Comparison of ENCODE assay signal across 8 mouse cellular contexts in genomic region chr6:58906852-58907261, GRCm38 (mm10). TPM values are rescaled to one million over a fixed set of nuclear protein-coding genes. Genes with fewer than 3 reads are reported as not detected.
DNase-seq lines count a peak whose midpoint lies in the region; ATAC-seq and TF ChIP-seq lines count a peak whose summit lies in the region.

Gene Nap1l5 (minus strand): TSS chr6:58907076.

- H3K4me1 ChIP-seq in kidney, postnatal 0 days (replicated peaks; ENCODE audit: insufficient read depth, low read length), result no peaks in the 10 kb centered on the region
- no peaks in the 10 kb centered on the region for H3K4me1 ChIP-seq in liver, embryonic 13.5 days (replicated peaks)
- H3K4me1 ChIP-seq in neural tube, embryonic 15.5 days, result 0 out of 2 replicates have a peak, but pooled peaks cover 3% of the 10 kb centered on the region

- H3K27ac ChIP-seq in gastrocnemius, adult 2 months, result no peak within 1 kb of the TSS
- no peak within 1 kb of the TSS for H3K27ac ChIP-seq in kidney, postnatal 0 days
- H3K27ac ChIP-seq in liver, embryonic 13.5 days, result no peak within 1 kb of the TSS
- H3K27ac ChIP-seq in neural tube, embryonic 15.5 days (replicated peaks), result peak within 1 kb of the TSS; percentile 85

- DNase-seq in gastrocnemius, adult 2 months, result peak; percentile 32
- DNase-seq in gastrocnemius, postnatal 14 days, result no peak
- DNase-seq in cerebellum, postnatal 14 days, result peak; percentile 75 to 78
- peak; percentile 45 to 60 for DNase-seq in frontal cortex, postnatal 25 days (ENCODE audit: low spot score in 2 of 2)
- DNase-seq in kidney, postnatal 0 days (ENCODE audit: low spot score), result peak; percentile 21
- no peak for DNase-seq in liver, embryonic 13.5 days
- DNase-seq in urinary bladder, postnatal 4 days (ENCODE audit: low spot score in 2 of 2), result no peak

- peak within 1 kb of the TSS; percentile 61 for H3K4me3 ChIP-seq in gastrocnemius, adult 2 months
- peak within 1 kb of the TSS; percentile 38 for H3K4me3 ChIP-seq in kidney, postnatal 0 days (replicated peaks; ENCODE audit: low read depth, low read length)
- peak within 1 kb of the TSS; percentile 27 for H3K4me3 ChIP-seq in liver, embryonic 13.5 days (replicated peaks)
- peak within 1 kb of the TSS; percentile 52 for H3K4me3 ChIP-seq in neural tube, embryonic 15.5 days (replicated peaks)

- TF ChIP-seq CTCF in gastrocnemius, adult 2 months (IDR thresholded peaks at IDR 0.05), result no peak
- no peak for TF ChIP-seq CTCF in kidney, postnatal 0 days (IDR thresholded peaks at IDR 0.05; ENCODE audit: low read depth)

- intact Hi-C loops in gastrocnemius, adult 2 months (cut with DNase I), result no loop called here
- intact Hi-C loops in gastrocnemius, postnatal 14 days (cut with DNase I; ENCODE audit: low total_unique reads), result no loop called here

- peak within 1 kb of the TSS; percentile 69 for H3K4me2 ChIP-seq in kidney, postnatal 0 days (ENCODE audit: low read length)
- peak within 1 kb of the TSS; percentile 58 for H3K4me2 ChIP-seq in liver, embryonic 13.5 days
- peak within 1 kb of the TSS; percentile 56 for H3K4me2 ChIP-seq in neural tube, embryonic 15.5 days

- no peaks in the 10 kb centered on the region for H3K27me3 ChIP-seq in kidney, postnatal 0 days (ENCODE audit: insufficient read depth, low read length)
- peaks cover 18% of the 10 kb centered on the region for H3K27me3 ChIP-seq in liver, embryonic 13.5 days
- no peaks in the 10 kb centered on the region for H3K27me3 ChIP-seq in neural tube, embryonic 15.5 days (replicated peaks)

- 47% methylated on average over 34 of the region's 34 CpGs for WGBS in kidney, postnatal 0 days
- 54% methylated on average over 34 of the region's 34 CpGs for WGBS in liver, embryonic 13.5 days (ENCODE audit: insufficient replicate concordance)
- WGBS in neural tube, embryonic 15.5 days, result 46% methylated on average over 34 of the region's 34 CpGs

- H3K9ac ChIP-seq in kidney, postnatal 0 days (ENCODE audit: low read depth, low read length), result no peak within 1 kb of the TSS
- no peak within 1 kb of the TSS for H3K9ac ChIP-seq in liver, embryonic 13.5 days
- H3K9ac ChIP-seq in neural tube, embryonic 15.5 days (replicated peaks), result peak within 1 kb of the TSS; percentile 52

- peak; percentile 74 for ATAC-seq in kidney, postnatal 0 days (replicated peaks; ENCODE audit: low FRiP score, low read depth)
- no peak for ATAC-seq in liver, embryonic 13.5 days (ENCODE audit: low read depth)
- ATAC-seq in neural tube, embryonic 15.5 days (ENCODE audit: low FRiP score), result peak; percentile 95

- H3K9me3 ChIP-seq in kidney, postnatal 0 days (replicated peaks; ENCODE audit: low read length), result no peaks in the 10 kb centered on the region; the same call in 1 of the 2 replicates
- H3K9me3 ChIP-seq in liver, embryonic 13.5 days (replicated peaks), result no peaks in the 10 kb centered on the region; the same call in 1 of the 2 replicates
- H3K9me3 ChIP-seq in neural tube, embryonic 15.5 days (replicated peaks), result peaks cover 4% of the 10 kb centered on the region

- H3K36me3 ChIP-seq in kidney, postnatal 0 days (ENCODE audit: insufficient read depth, low read length), result no peaks in the 10 kb centered on the region
- H3K36me3 ChIP-seq in liver, embryonic 13.5 days, result no peaks in the 10 kb centered on the region
- peaks cover 9% of the 10 kb centered on the region for H3K36me3 ChIP-seq in neural tube, embryonic 15.5 days

RNA-seq across cellular contexts. Expression of gene Nap1l5, which starts in this region (rescaled TPM):
- total RNA-seq in gastrocnemius, adult 2 months (2021), result under 1 TPM; 0.15 to 0.20 TPM
- total RNA-seq in gastrocnemius, postnatal 14 days (2021), result under 1 TPM; 0.16 to 0.18 TPM
- polyA plus RNA-seq in kidney, postnatal 0 days (2015; fragmentation: Nextera tagmentation; extraction: Ambion mirVana), result 0.83 and 0.92 TPM in 2 replicates
- polyA plus RNA-seq in liver, embryonic 13.5 days (2015; fragmentation: Nextera tagmentation; extraction: Ambion mirVana), result 0.25 and 0.27 TPM in 2 replicates
- 485 and 560 TPM in 2 replicates for polyA plus RNA-seq in neural tube, embryonic 15.5 days (2015; fragmentation: Nextera tagmentation; extraction: Ambion mirVana)

Comparison
In these comparisons a context has a peak if more than half of its experiments do, and no peak if none do; other contexts are left out.
1. RNA of gene Nap1l5 (polyA plus RNA-seq): 485 to 560 TPM in neural tube, embryonic 15.5 days; 0.83 to 0.92 TPM in kidney, postnatal 0 days and 0.25 to 0.27 TPM in liver, embryonic 13.5 days; every median in the first group is over 100 times any median in the second.
2. Peak in DNase-seq and H3K4me3 ChIP-seq in gastrocnemius, adult 2 months; RNA of the gene not detected or under 1 TPM.
3. Peak in DNase-seq, ATAC-seq, H3K4me3 ChIP-seq and H3K4me2 ChIP-seq in kidney, postnatal 0 days; RNA of the gene not detected or under 1 TPM.
4. DNase-seq: peak in cerebellum, postnatal 14 days (2 of 2) and frontal cortex, postnatal 25 days (2 of 2); none in gastrocnemius, postnatal 14 days (single experiment), liver, embryonic 13.5 days (single experiment) and urinary bladder, postnatal 4 days (0 of 2).
5. Peak in every context shown above with its lines, with median percentiles within 50 percentile points of each other: H3K4me3 ChIP-seq and H3K4me2 ChIP-seq.